Mouse (Mus musculus) right cerebral cortex, adult 18-20 months (tissue): ENCODE results near the gene Mrgprb1.
"Not testable (repeated sequence)": the region's sequence is repeated elsewhere in the genome, so short reads cannot be mapped to it uniquely, and the experiment has no call there.

Experiments used
- DNase-seq: peaks from one replicate; pipeline ENCODE4 v3.0.0; 2022; ENCODE audit warnings: mixed read lengths

The Mrgprb1 gene

GRCm38 (mm10) chr7:48456242-48456641 lies at the start of gene Mrgprb1:
Gene Mrgprb1, minus strand, starts transcription at chr7:48456342.
- no peak for DNase-seq

GRCm38 (mm10) chr7:48499221-48499620 lies 43.1 kb upstream of the Mrgprb1 start, which contains the start of gene Mrgprx2:
Gene Mrgprx2, minus strand, starts transcription at chr7:48499321.
- no peak for DNase-seq

- DNase-seq = no peak
Measured at GRCm38 (mm10) chr7:48436581-48436980, 19.6 kb downstream of the Mrgprb1 start.

- DNase-seq = not testable (repeated sequence)
Measured at GRCm38 (mm10) chr7:48435936-48436335, 20.2 kb downstream of the Mrgprb1 start.
